Mouse (Mus musculus): ENCODE data around the gene Tmc3. TPM values are rescaled to one million over a fixed set of nuclear protein-coding genes. Genes with fewer than 3 reads are reported as not detected.

Gene Tmc3
- polyA plus RNA-seq, 1 experiment, result not detected

DNA sequence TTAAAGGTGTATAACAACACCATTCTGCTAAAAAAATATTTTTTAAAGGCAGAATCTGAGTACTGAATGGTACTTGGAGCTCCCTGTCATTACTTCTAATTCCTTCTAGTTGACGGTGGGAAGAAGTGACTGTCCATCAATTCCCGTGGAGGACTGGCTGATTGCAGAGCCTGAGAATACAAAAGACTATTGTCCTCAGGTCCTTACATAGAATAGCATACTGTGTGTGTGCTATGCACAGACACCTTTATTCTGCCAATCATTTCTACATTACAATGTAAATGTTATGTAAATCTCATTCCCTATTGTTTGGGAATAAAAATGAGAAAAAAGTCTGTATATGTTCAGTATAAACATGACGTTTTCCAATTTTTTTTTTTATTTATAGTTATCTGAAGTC lies 22.9 kb upstream of the Tmc3 start:
- Histone ChIP-seq H3K27ac (ENCODE audit: insufficient read depth, low read length) (no peak overlapping the region), H3K4me3 (ENCODE audit: insufficient read depth, low read length) (no peak overlapping the region), H3K4me1 (ENCODE audit: control insufficient read depth, insufficient read depth, low read length) (no peaks in the 10 kb centered on the region; the same call in 1 of the 2 replicates)
- TF ChIP-seq POLR2A (IDR thresholded peaks at IDR 0.05; ENCODE audit: low read depth, low read length) (no peak), CTCF (IDR thresholded peaks at IDR 0.05; ENCODE audit: borderline replicate concordance, insufficient read depth, low read length) (no peak)

DNA sequence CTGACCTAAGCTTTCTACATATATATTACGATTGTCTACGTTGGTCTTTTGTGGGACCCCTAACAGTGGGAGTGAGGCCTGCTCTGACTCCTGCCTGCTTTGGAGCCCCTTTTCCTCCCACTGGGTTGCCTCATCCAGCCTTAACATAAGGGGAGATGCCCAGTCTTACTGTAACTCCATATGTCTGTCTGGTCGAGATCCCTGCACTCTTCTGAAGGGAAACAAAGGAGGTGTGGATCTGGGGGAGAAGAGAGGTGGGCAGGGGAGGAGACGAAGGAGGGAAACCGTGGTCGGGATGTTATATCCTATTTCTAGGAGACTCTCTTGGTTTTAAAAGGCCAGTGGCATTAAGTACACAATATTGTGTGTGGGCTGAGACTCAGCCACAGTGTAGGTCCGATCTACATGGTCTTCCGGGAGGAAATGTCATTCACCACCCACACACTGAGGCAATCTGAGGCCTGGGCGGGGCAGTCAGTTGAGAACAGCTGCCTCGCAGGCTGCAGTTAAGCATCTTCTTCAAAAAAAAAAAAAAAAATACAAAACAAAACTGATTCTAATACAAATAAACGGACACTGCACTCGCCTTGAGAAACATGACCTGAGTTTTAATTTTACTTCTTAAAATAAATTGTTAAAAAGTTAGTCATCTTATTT lies 20.0 kb upstream of the Tmc3 start:
- Histone ChIP-seq H3K4me3 (ENCODE audit: insufficient read depth, low read length) (no peak overlapping the region), H3K4me1 (ENCODE audit: control insufficient read depth, insufficient read depth, low read length) (no peaks in the 10 kb centered on the region; the same call in 1 of the 2 replicates), H3K27ac (ENCODE audit: insufficient read depth, low read length) (no peak overlapping the region)
- TF ChIP-seq CTCF (IDR thresholded peaks at IDR 0.05; ENCODE audit: borderline replicate concordance, insufficient read depth, low read length) (no peak), POLR2A (IDR thresholded peaks at IDR 0.05; ENCODE audit: low read depth, low read length) (no peak)

- Histone ChIP-seq H3K27ac (ENCODE audit: insufficient read depth, low read length) (no peak overlapping the region), H3K4me3 (ENCODE audit: insufficient read depth, low read length) (no peak overlapping the region), H3K4me1 (ENCODE audit: control insufficient read depth, insufficient read depth, low read length) (no peaks in the 10 kb centered on the region; the same call in 1 of the 2 replicates)
- no peak for TF ChIP-seq POLR2A (IDR thresholded peaks at IDR 0.05; ENCODE audit: low read depth, low read length)
These were observed 18.8 kb upstream of the Tmc3 start for GRCm38 (mm10) chr7:83565976-83566375.

- TF ChIP-seq POLR2A (IDR thresholded peaks at IDR 0.05; ENCODE audit: low read depth, low read length) (no peak), CTCF (IDR thresholded peaks at IDR 0.05; ENCODE audit: borderline replicate concordance, insufficient read depth, low read length) (no peak)
- H3K4me3 ChIP-seq (ENCODE audit: insufficient read depth, low read length), result no peak overlapping the region
- H3K27ac ChIP-seq (ENCODE audit: insufficient read depth, low read length), result no peak overlapping the region
- H3K4me1 ChIP-seq (ENCODE audit: control insufficient read depth, insufficient read depth, low read length), result no peaks in the 10 kb centered on the region; the same call in 1 of the 2 replicates
These were observed 16.8 kb upstream of the Tmc3 start for GRCm38 (mm10) chr7:83567841-83568500.

DNA sequence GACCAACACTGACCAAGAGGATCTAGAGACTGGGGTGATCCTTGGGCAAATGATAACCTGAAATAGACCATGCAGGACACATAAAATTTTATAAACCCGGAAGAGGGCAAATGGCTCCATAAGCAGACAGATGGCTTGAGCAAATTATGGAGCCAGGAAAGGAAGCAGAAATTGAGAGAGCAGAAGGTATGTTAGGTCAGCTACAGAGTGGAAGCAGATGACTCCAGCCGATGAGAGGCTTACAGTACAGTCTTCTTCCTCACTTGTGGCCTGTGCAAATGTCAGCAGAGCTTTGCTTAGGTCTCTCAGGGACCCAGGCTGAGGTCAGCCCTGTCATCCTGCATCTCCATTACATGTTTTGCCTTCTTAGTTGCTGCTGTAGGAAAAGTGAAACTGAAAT lies 15.9 kb upstream of the Tmc3 start:
- Histone ChIP-seq H3K4me1 (ENCODE audit: control insufficient read depth, insufficient read depth, low read length) (no peaks in the 10 kb centered on the region; the same call in 1 of the 2 replicates), H3K27ac (ENCODE audit: insufficient read depth, low read length) (no peak overlapping the region), H3K4me3 (ENCODE audit: insufficient read depth, low read length) (no peak overlapping the region)
- no peak for TF ChIP-seq CTCF (IDR thresholded peaks at IDR 0.05; ENCODE audit: borderline replicate concordance, insufficient read depth, low read length)
- no peak for TF ChIP-seq POLR2A (IDR thresholded peaks at IDR 0.05; ENCODE audit: low read depth, low read length)

DNA sequence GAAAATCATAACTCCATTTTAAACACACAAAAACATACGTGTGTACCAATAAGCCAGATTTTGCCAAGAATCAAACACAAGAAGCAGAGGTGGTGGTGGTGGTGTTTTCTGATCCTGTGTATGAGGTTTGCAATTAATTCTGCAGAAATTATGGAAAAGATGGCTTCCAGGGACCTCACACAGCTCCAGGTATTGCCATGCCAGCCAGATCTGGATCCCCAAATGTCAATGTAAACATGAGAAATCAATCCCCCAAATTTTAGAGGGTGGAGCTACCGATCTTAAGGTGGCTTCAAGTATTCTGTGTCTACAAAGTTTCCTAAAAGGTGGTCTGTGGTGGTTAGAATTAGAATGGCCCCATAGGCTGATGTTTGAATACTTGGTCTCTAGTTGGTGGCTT lies 15.3 kb upstream of the Tmc3 start:
- TF ChIP-seq POLR2A (IDR thresholded peaks at IDR 0.05; ENCODE audit: low read depth, low read length) (no peak), CTCF (IDR thresholded peaks at IDR 0.05; ENCODE audit: borderline replicate concordance, insufficient read depth, low read length) (no peak)
- Histone ChIP-seq H3K27ac (ENCODE audit: insufficient read depth, low read length) (no peak overlapping the region), H3K4me1 (ENCODE audit: control insufficient read depth, insufficient read depth, low read length) (no peaks in the 10 kb centered on the region; the same call in 1 of the 2 replicates), H3K4me3 (ENCODE audit: insufficient read depth, low read length) (no peak overlapping the region)

DNA sequence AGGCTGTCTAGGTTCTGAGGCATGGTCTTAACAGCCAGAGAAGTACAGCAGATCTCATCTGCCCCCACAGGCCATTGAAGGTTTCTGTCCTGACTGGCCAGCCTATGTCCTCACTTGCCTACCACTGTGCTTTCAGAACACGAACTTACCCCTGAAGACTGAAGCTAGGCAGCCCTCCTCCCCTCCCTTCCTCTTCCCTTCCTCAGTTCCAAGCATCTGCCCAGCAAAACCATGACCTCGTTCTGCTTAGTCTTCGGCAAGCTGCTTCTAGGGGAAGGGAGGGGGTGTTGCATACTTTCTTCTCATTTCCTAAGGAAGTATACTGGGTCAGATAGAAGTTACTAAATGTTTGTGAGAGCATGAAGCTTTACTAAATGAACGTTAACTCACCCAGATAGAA lies 13.7 kb upstream of the Tmc3 start:
- H3K4me1 ChIP-seq (ENCODE audit: control insufficient read depth, insufficient read depth, low read length), result no peaks in the 10 kb centered on the region
- TF ChIP-seq CTCF (IDR thresholded peaks at IDR 0.05; ENCODE audit: borderline replicate concordance, insufficient read depth, low read length) (no peak), POLR2A (IDR thresholded peaks at IDR 0.05; ENCODE audit: low read depth, low read length) (no peak)

GRCm38 (mm10) chr7:83571901-83572300 lies 12.8 kb upstream of the Tmc3 start:
- H3K4me3 ChIP-seq (ENCODE audit: insufficient read depth, low read length), result no peak overlapping the region
- H3K4me1 ChIP-seq (ENCODE audit: control insufficient read depth, insufficient read depth, low read length), result no peaks in the 10 kb centered on the region
- no peak for TF ChIP-seq POLR2A (IDR thresholded peaks at IDR 0.05; ENCODE audit: low read depth, low read length)
- TF ChIP-seq CTCF (IDR thresholded peaks at IDR 0.05; ENCODE audit: borderline replicate concordance, insufficient read depth, low read length), result no peak
- H3K27ac ChIP-seq (ENCODE audit: insufficient read depth, low read length), result no peak overlapping the region

More for the DNA sequence above, 13.7 kb upstream of the Tmc3 start:
- Histone ChIP-seq H3K4me3 (ENCODE audit: insufficient read depth, low read length) (no peak overlapping the region), H3K27ac (ENCODE audit: insufficient read depth, low read length) (no peak overlapping the region)

- no peak overlapping the region for H3K4me3 ChIP-seq (ENCODE audit: insufficient read depth, low read length)
- no peaks in the 10 kb centered on the region for H3K4me1 ChIP-seq (ENCODE audit: control insufficient read depth, insufficient read depth, low read length)
- H3K27ac ChIP-seq (ENCODE audit: insufficient read depth, low read length), result no peak overlapping the region
- TF ChIP-seq CTCF (IDR thresholded peaks at IDR 0.05; ENCODE audit: borderline replicate concordance, insufficient read depth, low read length), result no peak
- no peak for TF ChIP-seq POLR2A (IDR thresholded peaks at IDR 0.05; ENCODE audit: low read depth, low read length)
These were observed 12.3 kb upstream of the Tmc3 start for GRCm38 (mm10) chr7:83572451-83572850.

GRCm38 (mm10) chr7:83580946-83581345 lies 3.8 kb upstream of the Tmc3 start:
- H3K27ac ChIP-seq (ENCODE audit: insufficient read depth, low read length), result no peak overlapping the region
- no peak overlapping the region for H3K4me3 ChIP-seq (ENCODE audit: insufficient read depth, low read length)
- TF ChIP-seq CTCF (IDR thresholded peaks at IDR 0.05; ENCODE audit: borderline replicate concordance, insufficient read depth, low read length) (no peak), POLR2A (IDR thresholded peaks at IDR 0.05; ENCODE audit: low read depth, low read length) (no peak)
- no peaks in the 10 kb centered on the region; the same call in 1 of the 2 replicates for H3K4me1 ChIP-seq (ENCODE audit: control insufficient read depth, insufficient read depth, low read length)
